Mouse (Mus musculus) urinary bladder, adult 18-20 months (tissue): ENCODE results near the gene H13.

ENCODE experiments used
- DNase-seq, 2 experiments: peaks; one replicate each; pipeline ENCODE4 v3.0.0; 2022; ENCODE audit warnings: low spot score in 2 of 2, mixed read lengths in 2 of 2

H13 gene

DNA sequence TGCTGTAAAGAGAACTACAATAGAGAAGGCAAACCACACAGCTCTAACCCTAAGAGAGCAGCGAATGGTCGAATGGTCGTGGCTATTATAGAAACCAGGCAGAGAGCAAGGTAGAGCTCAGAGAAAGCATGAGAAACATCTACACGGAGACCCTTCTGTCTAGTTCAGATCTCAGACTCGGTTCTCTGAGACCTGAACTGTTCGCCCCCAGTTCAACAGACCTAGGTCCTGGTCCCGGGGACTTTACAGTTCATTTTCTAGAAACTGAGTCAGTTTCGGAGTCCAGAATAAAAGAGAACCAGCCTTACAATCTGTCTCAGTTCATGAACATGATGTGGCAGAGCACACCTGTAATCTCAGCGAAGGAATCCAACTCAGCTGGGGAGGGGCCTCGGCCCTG is 65.2 kb downstream of the H13 start:
- no peak for DNase-seq

DNA sequence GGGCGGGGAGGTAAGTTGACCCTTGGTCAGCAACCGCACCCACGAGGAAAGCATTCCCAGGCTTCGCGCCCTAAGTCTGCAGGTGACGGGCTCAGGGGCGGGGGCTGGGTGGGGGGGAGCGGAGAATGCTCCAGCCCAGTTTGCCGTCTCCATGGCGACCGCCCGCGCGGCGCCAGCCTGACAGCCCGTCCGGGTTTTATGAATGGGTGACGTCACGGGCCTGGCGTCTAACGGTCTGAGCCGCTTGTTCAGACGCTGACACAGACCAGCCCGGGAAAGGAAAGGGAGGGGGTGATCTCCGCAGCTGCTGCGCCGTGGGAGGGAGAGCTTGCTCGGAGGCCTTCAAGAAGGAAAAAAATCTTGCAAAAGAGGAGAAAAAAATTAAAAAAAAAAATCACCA is 65.7 kb downstream of the H13 start:
- DNase-seq, result peak; percentile 90 to 98

DNA sequence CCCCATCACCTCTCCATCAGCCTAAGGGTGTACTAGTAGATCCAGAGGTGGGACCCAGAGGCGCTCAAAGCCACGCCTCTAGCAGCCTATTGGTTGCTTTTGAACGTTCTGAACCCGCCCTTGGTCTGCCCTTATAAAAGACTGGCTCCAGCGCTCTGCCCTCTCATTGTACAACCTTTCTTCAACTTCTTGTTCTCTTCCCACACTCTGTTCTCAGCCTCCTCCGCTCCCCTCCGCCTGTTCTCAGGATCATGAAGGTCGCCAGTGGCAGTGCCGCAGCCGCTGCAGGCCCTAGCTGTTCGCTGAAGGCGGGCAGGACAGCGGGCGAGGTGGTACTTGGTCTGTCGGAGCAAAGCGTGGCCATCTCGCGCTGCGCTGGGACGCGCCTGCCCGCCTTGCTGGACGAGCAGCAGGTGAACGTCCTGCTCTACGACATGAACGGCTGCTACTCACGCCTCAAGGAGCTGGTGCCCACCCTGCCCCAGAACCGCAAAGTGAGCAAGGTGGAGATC is 66.9 kb downstream of the H13 start, which contains the start of gene Id1:
Id1 (plus strand) TSS at position 162 of the 512 bp plus-strand sequence.
- peak; percentile 89 to 90 for DNase-seq

DNA sequence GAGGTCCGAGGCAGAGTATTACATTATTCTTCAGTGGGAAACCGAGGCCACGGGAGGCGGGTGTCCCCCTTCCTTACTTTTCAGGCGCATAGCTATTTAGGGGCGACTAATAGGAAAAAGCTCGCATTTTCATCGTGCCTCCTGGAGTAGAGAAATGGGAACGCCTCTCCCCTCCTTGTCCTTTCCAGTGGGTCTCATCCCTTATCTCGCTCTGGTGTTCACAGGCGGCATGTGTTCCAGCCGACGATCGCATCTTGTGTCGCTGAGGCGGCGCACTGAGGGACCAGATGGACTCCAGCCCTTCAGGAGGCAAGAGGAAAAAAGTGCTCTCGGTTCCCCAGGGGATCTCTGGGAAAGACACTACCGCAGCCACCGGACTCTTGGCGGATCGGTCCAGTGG is 67.5 kb downstream of the H13 start:
- peak in 1 of 2 experiments; percentile 34 for DNase-seq

DNA sequence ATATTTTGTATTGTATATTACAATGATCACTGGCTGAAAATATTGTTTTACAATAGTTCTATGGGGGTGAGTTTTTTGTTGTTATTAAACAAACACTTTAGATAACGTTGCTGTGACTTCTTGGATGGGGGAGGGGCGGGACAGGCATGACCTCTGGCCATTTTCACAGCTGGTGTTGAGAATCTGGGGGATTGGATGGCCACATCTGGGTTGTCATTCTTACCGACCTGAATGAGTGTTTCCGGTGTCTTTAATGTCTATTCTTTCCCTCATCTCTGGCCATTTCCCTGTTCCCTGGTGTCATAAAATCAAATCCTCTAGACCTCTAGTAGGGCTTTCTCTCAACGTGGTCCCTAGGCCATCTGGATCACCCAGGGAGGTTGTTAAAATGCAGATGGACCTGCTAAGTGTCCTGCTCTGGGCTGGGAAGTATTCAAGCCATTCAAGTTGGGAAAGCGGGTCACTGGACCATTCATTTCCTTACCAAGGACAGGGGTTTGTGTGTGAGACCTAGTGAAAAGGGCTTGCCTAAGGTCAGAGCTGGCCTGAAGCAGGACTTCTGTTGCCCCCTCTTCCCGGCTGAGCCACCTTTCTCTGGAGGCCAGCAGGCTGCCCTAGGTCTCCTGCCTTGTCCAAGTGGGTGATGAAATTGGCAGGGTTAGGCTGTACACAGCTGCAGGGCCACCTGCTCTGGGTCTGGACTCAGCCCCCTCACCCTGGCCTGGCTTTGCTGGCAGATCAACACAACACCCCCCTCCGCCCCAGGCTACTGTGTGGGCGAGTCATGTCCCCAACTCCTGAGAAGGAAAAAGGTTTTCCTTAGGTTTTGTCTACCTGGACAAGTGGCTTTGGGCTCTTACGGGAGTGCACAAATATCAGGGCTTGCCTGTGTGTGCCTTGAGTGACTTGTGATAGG is 68.3 kb downstream of the H13 start:
- peak in 1 of 2 experiments; percentile 45 for DNase-seq

DNA sequence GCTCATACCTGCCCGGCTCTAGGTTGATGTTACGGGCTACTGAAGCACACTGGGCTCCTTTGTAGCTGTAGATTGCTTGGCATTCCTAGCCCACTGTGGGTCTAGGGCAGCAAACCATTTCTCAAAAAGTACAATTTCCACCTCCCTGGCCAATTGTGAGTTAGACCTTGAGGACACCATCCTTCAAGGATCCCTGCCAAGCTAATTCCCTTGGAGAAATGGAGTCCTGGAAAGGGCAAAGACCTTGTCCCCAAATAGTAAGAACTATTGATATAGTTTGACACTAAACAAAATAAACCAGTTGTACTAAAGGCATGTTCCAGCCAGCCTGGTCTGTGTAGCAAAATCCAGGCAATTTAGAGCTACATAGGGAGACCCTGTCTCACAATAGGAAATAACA is 69.1 kb downstream of the H13 start:
- peak in 1 of 2 experiments; percentile 33 for DNase-seq

DNA sequence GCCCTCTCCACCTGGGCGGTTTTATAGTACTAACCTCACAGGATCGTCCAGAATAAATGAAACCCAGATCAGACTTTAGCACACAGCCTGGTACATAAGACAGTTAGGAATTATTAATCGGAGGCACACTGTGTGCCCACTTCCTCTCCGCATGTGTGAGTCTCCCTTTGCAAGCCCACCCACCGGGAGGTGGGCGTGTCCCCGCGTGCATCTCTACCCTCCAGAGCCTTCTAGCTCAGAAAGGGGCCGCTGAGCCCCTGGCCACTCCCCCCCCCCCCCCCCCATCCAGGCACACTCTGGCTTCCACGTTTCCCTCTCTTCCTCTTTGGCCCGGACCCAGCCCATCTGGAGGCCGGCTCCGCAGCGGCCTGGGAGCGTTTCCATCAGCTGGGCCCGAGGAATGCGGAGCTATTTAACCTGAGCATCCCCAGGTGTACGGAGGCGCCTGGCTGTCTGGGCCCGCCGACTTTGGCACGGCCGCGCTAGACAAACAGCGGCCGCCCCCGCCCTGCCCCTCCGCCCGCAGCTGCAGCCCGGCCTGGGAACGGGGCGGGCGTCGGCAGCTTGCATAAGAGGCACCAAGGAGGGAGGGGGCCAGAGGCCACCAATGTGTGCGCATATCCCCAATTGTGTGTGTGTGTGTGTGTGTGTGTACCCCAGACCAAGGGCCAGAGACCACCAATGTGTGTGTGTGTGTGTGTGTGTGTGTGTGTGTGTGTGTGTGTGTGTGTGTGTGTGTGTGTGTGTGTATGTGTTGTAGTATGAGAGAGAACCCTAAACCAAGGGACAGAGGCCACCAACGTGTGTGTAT is 70.0 kb downstream of the H13 start:
- peak; percentile 79 to 90 for DNase-seq

DNA sequence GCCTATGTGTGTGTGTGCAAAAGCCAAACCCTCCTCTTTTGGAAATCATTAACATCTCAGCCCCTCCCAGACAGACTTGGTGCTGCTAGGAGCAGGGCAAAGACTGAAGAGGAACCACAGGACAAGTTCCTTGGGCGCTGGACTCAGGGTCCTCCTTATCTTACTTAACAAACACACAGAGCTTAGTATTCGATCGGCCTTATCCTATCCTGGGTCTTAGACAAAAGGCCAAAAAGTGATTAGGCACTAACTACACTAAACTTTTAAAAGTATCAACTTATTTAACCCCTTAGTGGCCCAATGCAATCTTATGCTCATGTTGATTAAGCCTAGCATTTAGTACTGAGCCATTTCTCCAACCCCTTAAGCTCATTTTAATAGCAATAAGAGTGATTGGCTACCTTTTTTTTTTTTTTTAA is 70.6 kb downstream of the H13 start:
- DNase-seq, result peak in 1 of 2 experiments; percentile 61

DNA sequence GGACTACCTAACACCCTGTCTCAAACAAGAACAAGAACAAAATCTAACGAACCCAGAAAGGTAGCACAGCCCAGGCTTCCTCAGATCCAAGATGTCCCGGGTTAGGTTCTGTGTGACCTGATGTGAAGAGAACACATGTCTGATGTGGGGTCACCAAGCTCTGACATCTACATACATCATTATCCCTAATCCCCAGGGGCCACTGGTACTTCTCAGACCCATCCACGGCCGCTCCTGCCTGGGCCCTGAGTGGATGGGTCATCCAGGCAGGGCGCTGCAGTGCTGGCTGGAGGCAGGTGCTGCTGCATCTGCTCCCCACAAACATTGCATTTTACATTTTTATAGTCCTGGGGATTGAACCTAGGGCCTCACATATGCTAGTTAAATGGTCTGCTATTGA is 71.2 kb downstream of the H13 start:
- DNase-seq, result no peak

DNA sequence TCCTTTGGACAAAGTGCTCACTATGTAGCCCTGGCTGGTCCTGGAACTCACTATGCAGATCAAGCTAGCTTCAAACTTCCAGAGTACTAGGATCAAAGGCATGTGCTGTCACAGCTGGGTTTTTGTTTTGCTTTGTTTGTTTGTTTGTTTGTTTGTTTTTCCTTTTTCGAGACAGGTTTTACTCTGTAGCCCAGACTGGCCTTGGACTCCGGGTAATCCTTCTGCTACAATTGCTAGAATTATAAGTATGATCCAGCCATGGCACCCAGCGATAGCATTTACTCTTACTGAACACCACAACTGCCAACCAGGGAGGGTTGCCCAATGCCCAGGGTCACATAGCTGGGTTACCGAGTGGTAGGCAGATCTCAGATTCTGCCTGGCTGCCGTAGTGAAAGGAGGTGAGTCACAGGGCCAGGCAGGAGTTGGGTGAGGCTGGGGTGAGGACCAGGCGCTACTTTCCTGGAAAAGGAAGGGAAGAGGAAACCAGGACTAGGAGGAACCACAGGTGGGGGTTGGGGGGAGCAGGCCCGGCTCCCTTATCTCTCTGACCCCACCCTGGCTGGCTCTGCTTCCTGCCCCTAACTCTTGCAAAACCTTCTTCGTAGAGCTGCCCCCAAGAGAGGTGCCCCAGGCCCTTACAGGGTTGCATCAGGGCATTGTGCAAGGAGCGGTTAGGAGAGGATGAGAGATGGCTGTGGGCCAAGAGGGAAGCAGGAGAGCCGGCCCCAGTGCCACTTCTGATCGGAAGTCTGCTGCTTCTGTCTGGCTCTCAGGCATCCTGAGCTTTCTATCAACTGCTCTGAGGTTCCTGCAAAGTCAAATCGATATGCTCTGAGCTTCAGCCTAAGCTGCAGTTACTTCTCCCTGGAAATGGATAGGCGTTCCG is 72.1 kb downstream of the H13 start:
- DNase-seq, result peak; percentile 68 to 77

DNA sequence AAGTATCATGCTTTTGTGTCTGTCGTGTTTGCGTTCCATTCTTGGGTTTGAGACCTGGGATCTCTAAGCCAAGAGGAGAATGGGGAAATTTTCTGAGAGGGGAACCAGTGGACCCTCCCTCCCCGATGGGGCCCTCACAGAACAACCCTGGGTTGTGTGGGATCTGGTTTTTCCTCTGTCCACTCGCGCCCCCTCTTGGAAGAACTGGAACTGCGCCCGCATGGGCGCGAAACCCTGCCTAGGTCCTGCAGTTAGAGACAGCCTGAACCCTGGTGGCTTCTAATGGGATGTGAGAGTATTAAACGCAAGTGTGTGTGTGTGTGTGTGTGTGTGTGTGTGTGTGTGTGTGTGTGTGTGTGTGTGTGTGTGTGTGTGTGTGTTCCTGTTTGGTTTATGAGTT is 73.2 kb downstream of the H13 start:
- peak in 1 of 2 experiments; percentile 74 for DNase-seq

DNA sequence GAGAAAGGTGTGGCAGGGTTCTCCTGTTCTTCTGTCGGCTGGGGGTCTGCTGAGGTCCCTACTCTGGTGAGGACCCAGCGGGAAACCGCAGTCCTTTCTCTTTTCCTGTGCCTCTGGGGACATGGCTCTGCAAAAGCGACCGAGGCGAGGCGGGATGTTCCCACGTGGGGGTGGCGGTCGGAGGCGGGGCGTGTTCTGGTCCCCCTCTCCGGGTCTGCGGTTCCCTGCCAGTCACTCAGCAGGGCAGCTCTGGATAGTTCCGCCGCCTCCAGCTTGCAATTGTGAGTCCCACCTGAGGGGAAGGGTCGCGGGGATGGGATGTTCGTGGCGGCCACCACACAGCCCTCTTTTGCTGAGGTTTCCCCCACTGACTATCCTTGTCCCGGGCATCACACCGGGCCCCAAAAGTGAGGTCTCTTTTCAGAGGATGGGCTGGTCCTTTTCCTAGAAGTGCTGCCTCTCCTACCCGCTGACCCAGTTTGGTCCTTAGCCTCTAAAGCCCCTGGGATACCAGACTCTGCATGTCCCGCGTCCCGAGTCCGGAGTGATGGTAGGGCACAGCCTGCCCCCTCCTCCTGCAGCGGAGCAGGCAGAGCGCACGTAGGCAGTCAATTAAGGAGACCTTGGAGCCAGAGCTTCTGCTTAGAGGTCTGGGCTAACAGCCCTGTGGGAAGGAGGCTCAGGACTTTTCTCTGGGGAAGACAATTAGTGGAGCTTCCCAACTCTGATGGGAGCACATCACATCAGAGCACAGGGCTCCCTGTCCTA is 84.9 kb downstream of the H13 start, which contains the start of gene Cox4i2:
Cox4i2 (plus strand) TSS at position 230 of the 768 bp plus-strand sequence.
- no peak for DNase-seq

DNA sequence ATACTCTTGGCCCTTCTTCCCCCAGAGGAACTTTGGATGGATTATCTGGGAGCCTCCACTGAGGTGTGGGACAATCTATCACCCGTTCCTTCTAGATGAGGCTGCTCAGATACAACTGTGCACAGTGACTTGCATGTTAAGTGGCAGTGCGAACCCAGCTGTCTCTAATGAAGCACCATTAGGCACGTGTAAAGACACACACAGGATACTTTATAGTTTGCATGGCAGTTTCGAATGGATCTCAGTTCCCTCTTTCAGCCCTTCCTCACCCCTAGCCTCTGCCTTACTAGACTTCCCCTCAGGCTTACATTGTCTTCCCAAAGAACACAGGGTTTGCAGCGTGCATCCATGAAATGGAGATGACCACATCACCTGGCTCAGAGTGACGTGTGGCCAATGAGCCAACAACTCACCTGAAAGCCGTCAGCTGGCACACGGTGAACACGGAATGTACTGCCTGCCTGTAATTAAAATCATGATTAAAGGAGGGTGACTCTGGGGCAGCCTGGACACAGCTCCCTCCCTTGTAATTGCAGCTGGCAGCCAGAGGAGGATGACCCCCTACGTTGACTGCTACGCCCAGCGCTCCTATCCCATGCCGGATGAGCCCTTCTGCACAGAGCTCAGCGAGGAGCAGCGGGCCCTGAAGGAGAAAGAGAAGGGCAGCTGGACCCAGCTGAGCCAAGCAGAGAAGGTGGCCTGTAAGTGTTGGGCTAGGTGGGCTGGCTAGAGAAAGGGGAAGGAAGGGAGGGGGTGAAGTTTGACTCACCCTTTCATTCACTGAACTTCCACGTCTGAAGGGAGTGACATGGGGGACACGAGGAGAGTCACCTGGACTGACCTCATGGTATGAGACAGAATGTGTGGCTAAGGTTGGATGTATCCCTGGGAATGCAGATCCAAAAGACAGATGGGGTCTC is 87.5 kb downstream of the H13 start:
- no peak for DNase-seq

DNA sequence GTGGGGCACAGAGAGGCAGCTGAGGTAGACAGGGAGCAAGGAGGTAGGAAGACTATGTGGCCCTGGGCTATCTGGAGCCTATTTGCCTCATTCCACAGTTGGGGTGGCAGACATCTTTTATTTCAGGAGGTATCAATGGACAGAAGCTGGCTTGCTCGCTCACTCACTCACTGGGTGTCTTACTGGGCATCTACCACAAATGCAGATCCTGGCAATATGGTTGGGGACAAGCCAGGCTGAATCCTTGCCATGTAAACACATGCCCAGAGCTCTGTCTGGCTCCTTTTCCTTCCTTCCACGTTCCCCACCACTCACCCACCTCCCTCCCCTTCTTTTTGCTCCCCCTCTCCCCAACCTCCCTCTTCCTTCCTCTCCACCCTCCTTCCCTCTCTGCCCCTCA is 88.2 kb downstream of the H13 start:
- no peak for DNase-seq
